Mouse (Mus musculus) bone marrow, adult 2 months (tissue): ENCODE data around the gene Gtf2f1.

Experiments used
- CTCF ChIP-seq: fragments of 200-500 bp; IDR thresholded peaks from 2 replicates; pipeline ENCODE4 v1.5.1; 2011; ENCODE audit warnings: low read length, control low read depth; ENCODE audit not compliant: control insufficient read depth, insufficient read depth
- POLR2A ChIP-seq: fragments of 200-500 bp; IDR thresholded peaks from 2 replicates; pipeline ENCODE4 v1.6.1; 2011; ENCODE audit warnings: low read depth, mild to moderate bottlenecking, control low read depth, low read length, borderline replicate concordance; ENCODE audit not compliant: control insufficient read depth

GRCm38 (mm10) chr17:56974708-56975240 lies 36.3 kb downstream of the Gtf2f1 start:
- TF ChIP-seq POLR2A (no peak), CTCF (no peak)
